8 mouse cellular contexts compared by ENCODE assay signal in the genomic region with DNA sequence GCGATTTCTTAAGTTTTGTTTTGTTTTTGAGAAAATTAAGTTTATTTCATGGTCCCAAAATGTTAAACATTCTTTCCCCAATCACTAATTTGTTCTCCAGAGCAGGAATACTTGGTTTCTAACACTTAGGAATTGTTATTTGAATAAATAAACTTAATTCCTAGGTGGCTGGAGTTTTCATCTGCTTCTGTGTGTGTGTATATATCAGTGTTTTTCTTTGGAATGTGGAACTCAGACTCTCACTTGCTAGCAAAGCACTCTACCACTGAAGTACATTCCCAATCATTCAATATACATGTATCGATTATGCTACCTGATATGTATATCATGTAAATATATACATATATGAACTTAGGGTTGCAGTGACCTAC. TPM values are rescaled to one million over a fixed set of nuclear protein-coding genes. Genes with fewer than 3 reads are reported as not detected.
DNase-seq lines count a peak whose midpoint lies in the region; ATAC-seq and TF ChIP-seq lines count a peak whose summit lies in the region.

No protein-coding gene starts in this region.

- H3K4me1 ChIP-seq in heart, embryonic 12.5 days (replicated peaks), result peaks cover 8% of the 10 kb centered on the region; the same call in 1 of the 2 replicates
- H3K4me1 ChIP-seq in E14TG2a.4 (replicated peaks; ENCODE audit: low read depth, low read length), result peaks cover 34% of the 10 kb centered on the region
- H3K4me1 ChIP-seq in forebrain, embryonic 16.5 days (replicated peaks; ENCODE audit: control insufficient read depth, insufficient read depth, low read length), result peaks cover 6% of the 10 kb centered on the region; the same call in 1 of the 2 replicates
- peaks cover 6% of the 10 kb centered on the region for H3K4me1 ChIP-seq in liver, postnatal 0 days (ENCODE audit: insufficient read depth)

- ATAC-seq in heart, embryonic 12.5 days (ENCODE audit: insufficient number of reproducible peaks, low FRiP score), result no peak
- no peak for ATAC-seq in forebrain, embryonic 16.5 days
- no peak for ATAC-seq in liver, postnatal 0 days

- no peaks in the 10 kb centered on the region for H3K27me3 ChIP-seq in heart, embryonic 12.5 days (replicated peaks)
- no peaks in the 10 kb centered on the region for H3K27me3 ChIP-seq in E14TG2a.4 (ENCODE audit: insufficient read depth, low read length)
- H3K27me3 ChIP-seq in forebrain, embryonic 16.5 days (replicated peaks; ENCODE audit: control insufficient read depth, insufficient read depth, low read length), result no peaks in the 10 kb centered on the region
- no peaks in the 10 kb centered on the region for H3K27me3 ChIP-seq in liver, postnatal 0 days (ENCODE audit: insufficient read depth, low read length)

- H3K9me3 ChIP-seq in heart, embryonic 12.5 days (replicated peaks), result no peaks in the 10 kb centered on the region
- no peaks in the 10 kb centered on the region for H3K9me3 ChIP-seq in E14TG2a.4 (ENCODE audit: low read length)
- H3K9me3 ChIP-seq in forebrain, embryonic 16.5 days (ENCODE audit: control insufficient read depth, low read length), result no peaks in the 10 kb centered on the region
- no peaks in the 10 kb centered on the region for H3K9me3 ChIP-seq in liver, postnatal 0 days (ENCODE audit: low read length)

- H3K27ac ChIP-seq in heart, embryonic 12.5 days (ENCODE audit: poor library complexity, severe bottlenecking), result no peak overlapping the region
- H3K27ac ChIP-seq in forebrain, embryonic 16.5 days (ENCODE audit: low read length), result no peak overlapping the region
- peak overlapping the region; percentile 99 for H3K27ac ChIP-seq in liver, postnatal 0 days (ENCODE audit: low read depth)

- no peak overlapping the region for H3K9ac ChIP-seq in heart, embryonic 12.5 days
- H3K9ac ChIP-seq in forebrain, embryonic 16.5 days (replicated peaks; ENCODE audit: low read depth, low read length), result peak overlapping the region; percentile 89
- H3K9ac ChIP-seq in liver, postnatal 0 days (replicated peaks), result no peak overlapping the region; the same call in 1 of the 2 replicates

- no peak for DNase-seq in heart, adult 9 months (ENCODE audit: low spot score in 2 of 2)
- no peak for DNase-seq in liver, postnatal 0 days
- DNase-seq in cerebellum, adult 11 months, result no peak
- no peak for DNase-seq in embryo, embryonic 9.5 days (ENCODE audit: extremely low spot score)
- DNase-seq in urinary bladder, adult 2 months (ENCODE audit: low spot score), result no peak

- H3K36me3 ChIP-seq in heart, embryonic 12.5 days, result peaks cover 22% of the 10 kb centered on the region; the same call in 1 of the 2 replicates
- H3K36me3 ChIP-seq in E14TG2a.4 (ENCODE audit: insufficient read depth, low read length), result peaks cover 28% of the 10 kb centered on the region
- no peaks in the 10 kb centered on the region for H3K36me3 ChIP-seq in forebrain, embryonic 16.5 days (ENCODE audit: control insufficient read depth, insufficient read depth)
- H3K36me3 ChIP-seq in liver, postnatal 0 days (replicated peaks; ENCODE audit: insufficient read depth, low read length), result no peaks in the 10 kb centered on the region; the same call in 1 of the 2 replicates

- H3K4me2 ChIP-seq in heart, embryonic 12.5 days, result peak overlapping the region; percentile 66
- peak overlapping the region; percentile 62 for H3K4me2 ChIP-seq in forebrain, embryonic 16.5 days (ENCODE audit: low read length)
- H3K4me2 ChIP-seq in liver, postnatal 0 days (ENCODE audit: low read depth, low read length), result peak overlapping the region; percentile 72

- TF ChIP-seq EP300 in liver, postnatal 0 days (IDR thresholded peaks at IDR 0.05; ENCODE audit: low read depth), result no peak

- peak overlapping the region; percentile 61 for H3K4me3 ChIP-seq in heart, embryonic 12.5 days
- H3K4me3 ChIP-seq in E14TG2a.4 (replicated peaks; ENCODE audit: low read length), result peak overlapping the region; percentile 84
- peak overlapping the region; percentile 88 for H3K4me3 ChIP-seq in forebrain, embryonic 16.5 days (replicated peaks; ENCODE audit: low read length)
- H3K4me3 ChIP-seq in liver, postnatal 0 days (ENCODE audit: low read depth, low read length), result peak overlapping the region; percentile 70

- no peak for TF ChIP-seq CTCF in E14TG2a.4 (conservative IDR thresholded peaks at IDR 0.05; ENCODE audit: low read length)
- TF ChIP-seq CTCF in liver, postnatal 0 days (IDR thresholded peaks at IDR 0.05; ENCODE audit: low read depth), result no peak

- 47% methylated on average over 2 of the region's 2 CpGs for WGBS in heart, embryonic 12.5 days
- WGBS in forebrain, embryonic 16.5 days, result 44% methylated on average over 2 of the region's 2 CpGs
- 44% methylated on average over 2 of the region's 2 CpGs for WGBS in liver, postnatal 0 days (ENCODE audit: insufficient replicate concordance)

RNA-seq across cellular contexts. Expression of gene Ddx59, which starts 0.7 kb away (rescaled TPM):
- polyA plus RNA-seq in heart, embryonic 12.5 days (2016; fragmentation: Nextera tagmentation; extraction: Ambion mirVana), result 12.5 and 12.8 TPM in 2 replicates
- polyA plus RNA-seq in forebrain, embryonic 16.5 days (2015; fragmentation: Nextera tagmentation; extraction: Ambion mirVana), result 17.2 and 19.0 TPM in 2 replicates
- polyA plus RNA-seq in liver, postnatal 0 days (2015; fragmentation: Nextera tagmentation; extraction: Ambion mirVana), result 4.5 and 4.7 TPM in 2 replicates
- polyA plus RNA-seq in urinary bladder, adult 2 months (2012; rRNA removed), result 8.2 and 9.6 TPM in 2 replicates

RNA-seq across cellular contexts. Expression of gene Kif14, which starts 50.4 kb away (rescaled TPM):
- 5.7 and 6.8 TPM in 2 replicates for polyA plus RNA-seq in heart, embryonic 12.5 days (2016; fragmentation: Nextera tagmentation; extraction: Ambion mirVana)
- 1.7 and 2.4 TPM in 2 replicates for polyA plus RNA-seq in forebrain, embryonic 16.5 days (2015; fragmentation: Nextera tagmentation; extraction: Ambion mirVana)
- 1.9 and 2.3 TPM in 2 replicates for polyA plus RNA-seq in liver, postnatal 0 days (2015; fragmentation: Nextera tagmentation; extraction: Ambion mirVana)
- polyA plus RNA-seq in urinary bladder, adult 2 months (2012; rRNA removed), result 0.54 and 0.74 TPM in 2 replicates
